Mouse (Mus musculus) megakaryocyte progenitor cell, adult 5-6 weeks (primary cell): Measurements from ENCODE around the gene Ap3b2. TPM values are rescaled to one million over a fixed set of nuclear protein-coding genes. Genes with fewer than 3 reads are reported as not detected.

Experiments used
- ATAC-seq: replicated peaks from 2 replicates; pipeline ENCODE4 v1.8.0; 2016; ENCODE audit warnings: mild to moderate bottlenecking, moderate TSS enrichment, inconsistent platforms; ENCODE audit not compliant: poor library complexity
- total RNA-seq, 2 experiments: library from RNA; stranded (forward) in 1 of 2; stranded (reverse) in 1 of 2; fragments of 157-497, 149-512 nt in 1 of 2; fragments of 200-1000 nt in 1 of 2; gene quantifications; 2 replicates each; pipeline versions ENCODE4 v1.2.3 to v1.2.4; 2015 to 2017

Ap3b2 gene
- total RNA-seq (2015) (not detected in 2 replicates), total RNA-seq (2017) (not detected in 2 replicates)

- ATAC-seq, result peak; percentile 88
Measured at GRCm38 (mm10) chr7:81493331-81494021, at the start of gene Ap3b2. Ap3b2 (minus strand) TSS chr7:81493925.

GRCm38 (mm10) chr7:81542934-81543333 is 49.2 kb upstream of the Ap3b2 start:
- no peak for ATAC-seq

GRCm38 (mm10) chr7:81541924-81542524 is 48.3 kb upstream of the Ap3b2 start:
- ATAC-seq, result no peak

- no peak for ATAC-seq
Measured at GRCm38 (mm10) chr7:81540999-81541398, 47.3 kb upstream of the Ap3b2 start.

- ATAC-seq, result no peak
Measured at GRCm38 (mm10) chr7:81539565-81539964, 45.8 kb upstream of the Ap3b2 start.

- peak; percentile 60 for ATAC-seq
Measured at GRCm38 (mm10) chr7:81538070-81538675, 44.4 kb upstream of the Ap3b2 start.

GRCm38 (mm10) chr7:81536478-81536877 is 42.8 kb upstream of the Ap3b2 start:
- no peak for ATAC-seq

GRCm38 (mm10) chr7:81531462-81531861 is 37.7 kb upstream of the Ap3b2 start:
- ATAC-seq, result no peak

GRCm38 (mm10) chr7:81528918-81529317 is 35.2 kb upstream of the Ap3b2 start:
- ATAC-seq, result no peak

- peak; percentile 23 for ATAC-seq
Measured at GRCm38 (mm10) chr7:81523663-81524017, 29.9 kb upstream of the Ap3b2 start.

- ATAC-seq, result peak; percentile 97
Measured at GRCm38 (mm10) chr7:81523008-81523662, 29.4 kb upstream of the Ap3b2 start.

- ATAC-seq, result no peak
Measured at GRCm38 (mm10) chr7:81516154-81517030, 22.7 kb upstream of the Ap3b2 start.

GRCm38 (mm10) chr7:81514906-81515590 is 21.3 kb upstream of the Ap3b2 start:
- no peak for ATAC-seq

- no peak for ATAC-seq
Measured at GRCm38 (mm10) chr7:81501050-81501449, 7.3 kb upstream of the Ap3b2 start.

GRCm38 (mm10) chr7:81498181-81498580 is 4.5 kb upstream of the Ap3b2 start, which contains the start of gene BC048679:
BC048679 (minus strand) TSS chr7:81498281.
- no peak for ATAC-seq

GRCm38 (mm10) chr7:81497171-81497570 is 3.4 kb upstream of the Ap3b2 start:
- ATAC-seq, result no peak

- no peak for ATAC-seq
Measured at GRCm38 (mm10) chr7:81492628-81493027, 1.1 kb downstream of the Ap3b2 start.

GRCm38 (mm10) chr7:81489649-81490048 is 4.1 kb downstream of the Ap3b2 start:
- no peak for ATAC-seq

GRCm38 (mm10) chr7:81480800-81481199 is 12.9 kb downstream of the Ap3b2 start:
- no peak for ATAC-seq

- no peak for ATAC-seq
Measured at GRCm38 (mm10) chr7:81479531-81480090, 14.1 kb downstream of the Ap3b2 start.
